Mouse (Mus musculus) stomach, postnatal 0 days (tissue): Measurements from ENCODE around the gene Tnik.

Experiments
- CTCF ChIP-seq: IDR thresholded peaks from 2 replicates; pipeline ENCODE4 v1.5.1; 2016; ENCODE audit warnings: antibody characterized with exemption, low read depth, mild to moderate bottlenecking, moderate library complexity
- EP300 ChIP-seq: optimal IDR thresholded peaks from 2 replicates; pipeline ENCODE3; 2016; ENCODE audit warnings: antibody characterized with exemption

DNA sequence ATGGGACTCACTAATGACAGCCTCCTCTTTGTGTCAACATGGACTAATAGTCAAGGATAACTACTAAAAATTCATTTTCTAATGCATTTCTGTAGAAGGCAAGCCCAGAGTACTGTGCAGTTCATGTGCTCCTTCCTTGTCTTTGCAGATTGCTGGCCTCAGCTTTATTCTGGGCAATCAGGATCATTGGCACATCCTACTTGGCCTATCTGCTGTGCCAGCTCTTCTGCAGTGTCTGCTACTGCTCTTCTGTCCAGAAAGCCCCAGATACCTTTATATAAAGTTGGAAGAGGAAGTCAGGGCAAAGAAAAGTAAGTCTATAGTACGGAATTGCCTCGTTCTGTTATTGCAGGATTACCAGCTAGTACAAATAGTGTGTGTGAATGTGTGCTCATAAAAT, 455.5 kb downstream of the Tnik start:
- TF ChIP-seq CTCF = no peak
- no peak for TF ChIP-seq EP300
